Mouse (Mus musculus): ENCODE measurements around the gene Mat1a.

Mat1a gene

DNA sequence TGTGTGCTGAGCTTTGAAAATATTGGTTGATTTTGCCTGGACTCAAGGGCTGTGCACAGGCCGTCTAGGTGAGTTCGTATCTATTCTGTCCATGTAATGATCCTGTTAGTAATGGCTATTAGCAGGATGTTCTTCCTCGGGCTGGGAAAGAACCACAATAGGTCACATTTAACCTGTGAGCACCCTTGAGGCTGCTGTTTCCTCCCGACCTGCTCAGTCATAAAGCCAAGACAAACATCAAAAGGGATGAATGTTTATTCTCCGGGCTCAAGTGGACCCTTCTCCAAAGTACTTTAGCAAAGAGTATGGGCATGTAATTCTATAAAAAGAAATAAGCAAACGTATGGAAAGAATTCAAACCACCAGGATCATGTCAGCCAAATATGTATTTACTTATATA is 41.2 kb downstream of the Mat1a start:
- DNase-seq, result no peak

DNA sequence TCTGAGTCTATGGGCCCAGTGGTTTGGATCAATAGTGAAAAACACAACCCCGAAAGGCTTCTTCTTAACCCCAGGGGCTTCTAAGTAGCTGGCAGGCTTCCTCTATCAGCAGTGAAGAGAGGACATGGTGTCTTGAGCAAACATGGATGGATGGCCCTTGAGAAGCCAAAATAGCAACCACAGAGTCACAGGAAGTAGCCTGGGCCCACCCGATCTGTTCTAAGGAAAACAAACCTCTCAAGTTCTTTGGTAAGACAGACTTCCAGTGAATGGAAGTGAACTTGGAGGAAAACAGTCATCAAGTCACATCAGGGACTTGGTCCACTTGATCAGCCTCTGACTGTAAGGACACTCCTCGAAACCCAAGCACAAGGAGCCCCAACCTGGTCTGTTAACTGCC is 42.1 kb downstream of the Mat1a start:
- no peak for DNase-seq

DNA sequence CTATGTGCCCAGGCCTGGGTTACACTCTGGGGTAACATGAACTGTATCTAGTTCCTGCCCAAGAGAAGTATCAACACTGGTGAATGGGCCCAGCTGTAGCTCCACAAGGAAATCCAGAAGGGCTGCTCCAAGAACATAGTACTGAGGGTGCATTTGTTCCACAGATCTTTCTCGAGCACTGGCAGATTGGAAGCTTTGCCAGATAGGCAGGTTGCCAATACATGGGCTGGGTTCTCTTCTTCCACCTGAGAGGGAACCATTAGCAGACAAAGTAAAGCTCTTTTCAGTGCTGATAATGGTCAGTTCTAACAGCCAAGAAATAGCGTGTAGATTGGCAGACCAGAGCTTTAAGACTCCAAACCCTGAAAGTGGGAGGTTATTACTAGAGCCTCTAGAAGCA is 42.5 kb downstream of the Mat1a start:
- DNase-seq, result no peak

DNA sequence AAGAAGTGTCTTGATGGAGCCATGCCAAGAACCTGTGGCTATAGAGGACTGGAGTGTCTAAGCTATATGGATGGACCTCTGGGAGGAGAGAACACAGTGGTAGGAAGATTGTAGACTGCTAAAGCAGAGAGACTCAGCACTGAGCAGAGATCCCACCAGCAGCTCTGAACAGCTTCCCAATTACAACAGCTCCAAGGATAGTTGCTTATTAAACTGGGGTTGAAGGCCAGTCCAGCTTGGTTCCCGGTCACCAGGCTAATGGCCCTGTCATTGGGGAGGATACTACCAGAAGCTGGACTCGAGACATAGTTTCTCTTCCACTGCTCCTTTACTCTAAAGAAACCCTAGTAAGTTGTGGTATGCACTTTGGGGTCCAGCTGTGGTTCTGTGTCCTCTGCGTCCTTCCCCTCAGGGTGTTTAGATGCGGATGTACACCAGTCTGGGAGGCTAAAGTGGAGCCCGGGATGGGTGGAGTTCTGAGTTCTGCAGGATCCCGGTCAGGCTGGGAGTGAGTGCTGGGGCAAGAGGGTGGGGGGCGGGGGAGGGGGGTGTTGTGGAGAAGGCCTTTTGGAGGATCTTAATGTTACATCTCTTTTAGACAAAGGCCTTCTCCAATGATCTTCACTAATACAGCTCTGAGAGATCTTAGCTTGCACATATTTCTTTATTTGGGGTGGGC is 46.5 kb downstream of the Mat1a start, which contains the start of gene Mbl1:
Mbl1 (plus strand) TSS at position 239 of the 679 bp plus-strand sequence.
- DNase-seq, result peak; percentile 5

- DNase-seq, result no peak
Measured at GRCm38 (mm10) chr14:41160076-41160475, 55.2 kb downstream of the Mat1a start.

GRCm38 (mm10) chr14:41160743-41161142 is 55.9 kb downstream of the Mat1a start:
- peak; percentile 2 for DNase-seq

- DNase-seq, result peak; percentile 49
Measured at GRCm38 (mm10) chr14:41162663-41163062, 57.8 kb downstream of the Mat1a start.

DNA sequence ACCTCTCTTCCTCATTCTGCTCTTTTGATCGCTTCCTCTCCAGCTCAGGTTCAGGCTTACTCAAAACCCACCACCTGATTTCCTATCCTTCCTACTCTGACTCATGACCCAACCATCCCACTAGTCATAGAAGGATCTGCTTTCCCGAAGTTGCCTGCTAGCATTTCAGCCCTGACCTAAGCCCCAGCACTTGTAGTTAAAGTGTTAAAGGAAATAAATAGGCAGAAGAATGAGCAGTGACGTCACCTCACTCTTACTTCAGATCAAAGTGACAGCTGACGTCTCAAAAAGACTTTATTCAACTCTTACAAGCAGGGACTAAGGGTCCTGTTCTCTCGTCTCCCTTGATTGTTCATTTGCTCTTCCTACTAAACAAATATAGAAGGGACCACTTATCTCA is 62.4 kb downstream of the Mat1a start:
- no peak for DNase-seq

DNA sequence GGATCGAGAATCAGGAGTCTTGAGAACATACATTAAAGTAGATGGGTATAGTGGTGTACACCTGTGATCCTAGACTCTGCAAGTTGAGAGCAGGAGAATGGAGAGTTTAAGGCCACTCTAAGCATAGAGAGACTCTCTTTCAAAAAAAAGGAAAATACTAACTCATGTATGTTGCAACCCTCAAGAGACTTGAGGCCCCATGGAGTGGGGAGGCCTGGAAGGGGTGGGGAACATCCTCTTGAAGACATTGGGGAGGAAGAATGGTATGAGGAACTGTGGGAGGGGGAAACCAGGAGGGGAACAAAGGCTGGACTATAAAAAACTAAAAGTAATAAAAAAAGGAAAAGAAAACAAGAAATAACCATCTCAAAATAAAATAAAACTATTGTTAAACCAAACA is 63.7 kb downstream of the Mat1a start:
- DNase-seq, result no peak

DNA sequence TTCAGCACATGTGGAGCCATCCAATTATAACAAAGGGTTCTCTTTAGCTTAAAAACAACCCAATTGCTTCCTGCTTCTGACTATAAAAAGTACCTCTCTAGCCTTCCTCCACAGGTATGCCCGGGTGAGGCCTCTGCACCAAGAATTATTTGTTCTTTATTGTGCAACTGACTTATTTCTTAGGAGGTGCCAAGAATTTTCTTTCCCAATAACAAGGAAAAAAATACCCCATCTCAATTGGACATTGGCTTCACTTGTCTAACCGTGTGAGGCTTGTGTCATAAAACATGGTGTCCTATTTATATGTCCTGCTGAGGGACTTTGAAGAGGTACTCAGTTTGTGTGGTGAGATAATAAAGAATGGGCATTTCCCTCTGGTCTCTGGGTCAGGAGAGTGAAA is 65.7 kb downstream of the Mat1a start:
- DNase-seq, result no peak

Measured in kidney, postnatal 14 days (tissue).